Mouse (Mus musculus) cerebellum, adult 11 months (tissue): ENCODE data around the gene Ppp1r12b.
A peak's percentile ranks its signal among the peaks of the same experiment; 100 is the strongest.

Experiments used
- DNase-seq: peaks from one replicate; pipeline ENCODE4 v3.0.0; 2022

Ppp1r12b gene

DNA sequence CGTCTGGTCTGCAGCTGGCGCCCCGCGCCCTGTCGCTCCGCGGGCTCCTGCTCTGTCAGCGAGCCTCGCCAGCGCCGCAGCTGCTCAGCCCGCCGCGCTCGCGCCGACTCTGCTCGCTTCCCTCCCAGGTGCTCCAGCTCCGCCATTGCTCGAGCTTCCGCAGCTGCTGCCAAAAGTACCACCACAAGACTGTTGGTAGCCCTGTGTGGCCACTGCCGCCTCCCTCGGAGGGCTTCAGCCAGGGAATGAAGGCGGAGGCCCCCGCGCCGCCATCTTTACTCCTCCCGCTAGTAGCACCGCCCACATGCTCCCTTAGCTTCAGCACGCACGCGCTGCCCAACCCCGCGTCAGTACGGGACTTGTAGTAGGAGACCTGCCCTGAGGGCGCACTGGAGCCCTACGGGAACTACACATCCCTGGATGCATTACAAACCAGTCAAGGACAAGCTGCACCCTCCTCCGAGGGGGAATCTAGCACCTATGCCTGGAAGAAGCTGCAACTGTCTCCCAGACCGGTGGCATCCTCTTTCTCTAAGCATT, at the start of gene Ppp1r12b:
Gene Ppp1r12b, minus strand, starts transcription at position 306 of the 540 bp plus-strand sequence.
- peak; percentile 96 for DNase-seq

DNA sequence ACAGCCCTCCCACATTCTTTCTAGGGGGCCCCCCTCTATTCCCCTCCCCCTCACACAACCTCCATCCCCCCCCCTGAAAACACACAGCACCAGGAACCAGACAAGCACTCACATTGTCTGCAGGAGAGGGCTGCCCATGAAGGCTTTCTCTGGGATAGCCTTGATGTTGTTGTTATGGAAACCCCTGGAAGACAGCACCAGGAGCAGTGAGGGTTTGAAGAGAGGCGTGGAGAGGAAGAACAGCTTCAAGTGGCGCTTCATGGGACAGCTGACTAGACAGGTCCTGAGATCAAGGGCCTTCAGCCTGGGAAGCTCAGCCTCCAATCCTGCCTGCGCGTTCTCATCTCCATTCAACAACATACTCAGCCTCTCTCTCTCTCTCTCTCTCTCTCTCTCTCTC, 47.6 kb upstream of the Ppp1r12b start:
- no peak for DNase-seq

DNA sequence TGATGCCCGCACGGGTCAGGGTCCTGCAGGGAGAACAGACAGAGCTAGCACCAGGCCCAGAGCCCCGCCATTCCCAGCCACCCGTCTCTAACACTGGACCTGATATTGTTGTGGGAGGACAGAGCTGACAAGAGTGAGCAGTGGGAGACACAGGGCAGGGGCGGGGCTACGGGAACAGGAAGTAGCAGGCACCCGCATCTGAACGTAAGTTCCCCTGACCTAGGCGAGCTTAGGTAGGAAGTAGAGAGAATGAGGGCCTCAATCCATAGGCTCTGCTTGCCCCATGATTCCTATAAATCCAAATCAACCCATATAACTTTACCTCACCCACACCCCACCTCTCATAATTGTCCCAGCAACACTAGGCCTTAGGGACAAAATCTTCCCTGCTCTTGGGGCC, 44.8 kb upstream of the Ppp1r12b start:
- no peak for DNase-seq

DNA sequence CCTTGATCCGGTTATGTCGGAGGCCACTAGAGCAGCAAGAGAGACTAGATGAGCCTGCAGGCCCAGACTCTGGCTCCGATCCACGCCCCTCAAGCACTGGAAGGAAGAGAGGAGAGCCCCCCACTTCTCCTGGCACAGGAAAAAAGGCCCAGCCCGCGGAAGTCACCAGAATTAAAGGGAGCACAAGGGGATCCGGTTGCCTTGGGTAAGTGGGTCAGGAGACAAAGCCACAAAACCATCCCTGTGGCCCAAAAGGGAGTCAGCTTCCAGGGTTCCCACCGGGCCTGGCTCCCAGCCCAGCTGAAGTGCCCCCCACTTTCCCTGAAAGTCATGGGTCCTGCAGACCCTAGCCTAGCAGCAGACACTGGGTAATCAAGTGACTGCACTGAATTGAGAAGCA, 42.5 kb upstream of the Ppp1r12b start:
- no peak for DNase-seq

DNA sequence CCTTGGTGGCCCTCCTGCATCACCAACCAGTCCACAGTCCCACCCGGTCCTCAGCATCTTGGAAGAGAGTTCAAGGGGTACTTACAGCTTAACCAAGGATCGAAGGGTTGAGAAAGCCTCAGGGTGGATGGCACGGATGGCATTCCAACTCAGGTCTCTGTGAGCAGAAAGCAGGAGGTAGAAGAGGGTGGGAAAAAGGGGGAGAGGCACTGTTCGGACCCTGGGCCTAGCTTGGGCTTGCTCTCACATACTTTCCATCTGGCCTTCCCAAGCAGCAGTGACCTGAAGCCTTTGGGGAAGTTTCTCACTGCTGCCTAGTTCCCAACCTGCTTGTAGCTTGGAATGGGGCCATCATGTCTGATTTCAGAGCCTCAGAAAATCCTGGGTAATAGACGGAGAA, 41.8 kb upstream of the Ppp1r12b start:
- DNase-seq, result no peak

DNA sequence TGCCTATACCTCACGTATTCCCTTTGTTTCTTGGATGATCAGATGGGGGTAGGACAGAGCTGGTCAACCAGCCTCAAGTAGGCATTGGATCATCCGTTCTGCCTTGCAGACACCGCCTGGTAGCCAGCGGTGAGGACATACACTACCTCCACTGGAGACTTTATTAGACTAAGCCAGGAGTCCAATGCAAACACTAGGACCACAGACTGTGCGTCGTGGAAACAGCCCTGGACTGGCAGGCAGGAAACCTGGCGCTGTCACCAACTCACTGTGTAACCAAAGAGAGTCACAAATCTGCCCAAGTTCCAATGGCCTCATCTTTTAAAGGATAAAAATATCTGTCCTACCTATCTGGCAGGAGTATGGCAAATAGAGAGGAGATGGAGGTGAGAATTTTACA, 40.7 kb upstream of the Ppp1r12b start:
- no peak for DNase-seq

DNA sequence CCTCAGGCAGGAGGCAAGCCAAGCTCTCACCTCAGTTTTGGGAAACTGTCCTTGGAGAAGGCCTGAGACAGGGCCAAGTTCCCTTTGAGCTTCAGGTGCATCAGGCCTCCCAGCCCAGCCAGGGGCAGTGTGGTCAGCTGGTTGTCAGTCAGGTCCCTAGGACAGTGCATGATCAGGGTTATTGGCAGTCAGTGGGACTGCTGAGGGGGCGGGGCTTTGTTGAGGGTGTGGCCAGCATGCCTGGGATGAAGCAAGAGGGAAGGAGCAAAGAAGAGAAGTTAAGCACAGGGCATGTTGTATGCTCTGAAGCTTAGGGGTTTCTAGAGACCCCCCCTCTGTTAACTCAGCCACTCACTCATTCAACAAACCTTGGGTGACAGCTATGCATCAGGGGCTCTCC, 40.2 kb upstream of the Ppp1r12b start:
- no peak for DNase-seq

DNA sequence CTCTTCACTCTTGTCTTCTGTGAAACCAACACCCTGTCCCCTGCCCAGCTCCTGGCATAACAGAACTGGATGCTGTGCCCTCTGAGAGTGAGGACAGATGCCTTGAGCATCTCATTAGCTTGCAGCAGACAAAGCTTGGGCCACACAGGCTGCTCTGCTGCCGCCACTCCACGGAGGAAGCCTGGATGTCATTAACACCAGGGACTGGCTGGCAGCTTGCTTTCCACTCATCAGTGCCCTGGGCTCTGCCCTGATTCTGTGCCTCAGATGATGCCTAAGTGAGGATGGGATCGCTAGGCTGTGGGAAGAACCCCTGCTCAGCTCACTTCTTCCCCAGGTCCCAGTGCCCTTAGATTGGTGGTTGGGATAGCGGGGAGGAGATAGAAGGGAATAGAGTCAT, 39.7 kb upstream of the Ppp1r12b start:
- DNase-seq, result no peak

DNA sequence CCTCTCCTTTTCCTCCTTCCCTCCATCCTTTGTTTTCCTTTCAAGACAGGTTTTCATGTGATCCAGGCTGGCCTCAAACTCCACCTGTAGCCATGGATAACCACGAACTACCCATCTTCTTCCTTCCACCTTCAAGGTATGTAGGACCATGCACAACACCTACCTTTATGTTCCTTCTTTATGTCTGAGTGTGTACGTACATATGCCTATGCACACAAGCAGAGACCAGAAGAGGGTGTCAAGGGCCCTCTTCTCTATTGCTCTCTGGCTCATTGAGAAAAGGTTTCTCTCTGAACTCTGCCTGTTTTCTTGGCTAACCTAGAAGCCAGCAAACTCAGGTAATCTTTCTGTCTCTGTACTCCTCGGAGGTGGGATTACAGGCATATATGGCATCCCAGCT, 39.0 kb upstream of the Ppp1r12b start:
- DNase-seq, result no peak

DNA sequence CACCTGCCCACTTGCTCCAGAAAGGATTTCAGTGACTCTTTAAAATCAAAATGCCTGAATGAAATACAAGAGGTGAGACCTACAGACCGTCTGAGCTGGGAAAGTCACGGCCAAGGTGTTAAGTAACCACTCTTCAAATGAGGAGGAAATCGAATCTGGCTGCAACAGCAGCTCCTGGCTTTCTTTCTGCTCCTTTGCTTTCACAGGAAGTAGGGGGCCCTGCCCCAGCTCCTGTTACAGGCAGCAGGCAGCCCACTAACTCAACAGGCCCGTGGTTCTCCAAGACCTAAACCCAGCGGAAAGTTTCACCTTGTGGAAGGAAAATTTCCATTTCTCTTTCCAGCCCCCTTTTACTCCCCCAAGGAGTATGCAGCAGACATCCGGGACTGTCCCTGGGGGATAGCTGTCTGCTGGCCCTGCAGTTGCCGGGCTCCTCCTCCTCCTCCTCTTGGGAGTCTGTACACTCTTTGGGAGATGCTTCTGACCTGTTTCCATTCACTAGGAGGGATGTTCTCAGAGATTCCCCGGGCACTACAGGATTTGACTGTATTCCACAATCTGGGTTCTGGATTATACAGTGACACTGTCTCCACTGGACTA, 36.4 kb upstream of the Ppp1r12b start:
- no peak for DNase-seq

DNA sequence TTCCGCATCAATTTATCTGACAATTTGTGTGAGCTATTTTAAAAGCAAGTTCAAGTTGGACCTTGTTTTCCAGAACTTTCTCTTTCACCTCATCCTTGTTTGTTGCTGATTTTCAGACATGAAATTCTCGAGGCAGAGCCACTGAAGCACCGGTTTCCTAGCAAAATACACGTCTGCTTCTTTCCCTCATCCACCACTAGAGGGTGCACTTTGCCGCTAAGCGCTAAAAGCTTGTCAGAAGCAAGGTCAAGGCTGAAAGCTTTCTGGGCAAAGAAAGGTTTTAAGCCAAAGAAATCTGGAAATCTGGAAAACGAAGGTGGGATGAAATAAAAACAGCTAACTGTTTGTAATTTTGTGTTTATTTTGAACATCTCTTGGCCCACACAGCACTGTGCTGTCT, 33.6 kb upstream of the Ppp1r12b start:
- peak; percentile 71 for DNase-seq

DNA sequence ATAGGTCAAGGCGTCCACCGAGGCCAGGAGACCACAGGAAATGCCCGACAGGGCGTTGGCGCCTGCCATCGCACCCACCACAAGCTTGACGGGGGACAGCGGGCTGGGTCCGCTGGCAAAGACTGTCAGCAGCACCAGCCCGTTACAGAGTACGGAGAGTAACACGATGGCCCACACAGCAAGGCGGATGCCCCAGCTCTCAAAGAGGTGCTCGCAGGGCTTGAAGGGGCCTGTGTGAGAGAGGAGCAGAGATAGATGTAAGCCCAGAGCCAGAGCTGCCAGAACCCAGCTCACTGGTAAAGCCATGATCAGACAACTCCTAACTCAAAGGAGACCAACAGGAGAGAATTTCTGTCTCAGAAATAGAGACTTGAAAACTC, 32.2 kb upstream of the Ppp1r12b start:
- DNase-seq, result no peak

DNA sequence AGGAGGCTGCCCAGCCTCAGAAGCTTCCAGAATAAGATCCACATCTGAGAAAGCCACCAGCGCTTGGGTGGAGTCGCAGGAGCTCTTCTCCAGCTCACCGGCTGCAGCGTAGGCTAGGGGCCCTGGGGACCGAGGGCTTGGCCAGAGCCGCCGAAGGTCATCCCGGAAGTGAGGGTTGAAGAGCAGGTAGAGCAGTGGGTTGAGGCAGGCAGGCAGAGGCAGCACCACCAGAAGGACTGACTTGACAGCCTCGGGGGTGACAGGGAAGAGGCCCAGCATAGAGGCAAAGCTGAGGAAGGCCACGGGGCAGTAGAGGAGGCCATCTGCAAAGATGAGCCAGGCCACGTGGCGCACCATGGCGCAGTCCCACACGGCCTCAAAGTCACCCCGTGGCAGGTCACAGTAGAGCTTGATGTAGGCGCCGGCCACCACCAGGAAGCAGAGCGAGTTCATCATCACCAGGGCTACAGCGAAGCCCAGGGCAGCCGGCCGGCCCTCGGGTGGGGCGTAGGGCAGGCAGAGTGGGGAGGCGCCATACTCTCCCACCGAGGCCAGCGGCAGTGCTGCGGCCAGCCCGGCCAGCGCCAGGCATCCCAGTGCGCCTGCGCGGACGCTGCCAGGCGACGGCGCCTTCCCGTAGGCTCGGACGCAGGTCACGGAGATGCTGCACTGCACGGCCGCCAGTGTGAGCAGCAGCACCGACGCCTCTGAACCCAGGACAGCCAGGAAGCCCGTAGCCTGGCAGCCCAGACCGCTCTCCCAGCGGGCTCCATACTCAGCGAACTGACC, 31.6 kb upstream of the Ppp1r12b start:
- DNase-seq, result peak; percentile 57

DNA sequence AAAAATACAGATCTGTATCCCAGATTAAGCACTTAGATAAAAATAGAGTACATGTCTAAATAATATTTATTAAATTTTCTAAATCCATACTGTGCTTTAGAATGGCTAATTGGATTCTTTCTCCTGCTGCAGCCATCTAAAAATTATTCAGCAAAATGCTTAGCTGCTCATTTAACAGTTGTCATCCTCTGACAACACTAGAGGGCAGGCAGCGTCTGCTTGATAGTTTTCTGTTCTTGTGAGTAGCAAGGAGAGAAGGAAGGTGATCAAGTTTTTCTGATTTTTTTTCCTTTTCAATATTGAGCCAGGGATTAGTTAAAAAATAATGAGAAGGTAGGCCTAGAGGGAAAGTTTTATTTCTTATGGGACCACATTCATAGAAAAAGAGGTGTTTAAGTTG, 17.2 kb upstream of the Ppp1r12b start:
- no peak for DNase-seq

DNA sequence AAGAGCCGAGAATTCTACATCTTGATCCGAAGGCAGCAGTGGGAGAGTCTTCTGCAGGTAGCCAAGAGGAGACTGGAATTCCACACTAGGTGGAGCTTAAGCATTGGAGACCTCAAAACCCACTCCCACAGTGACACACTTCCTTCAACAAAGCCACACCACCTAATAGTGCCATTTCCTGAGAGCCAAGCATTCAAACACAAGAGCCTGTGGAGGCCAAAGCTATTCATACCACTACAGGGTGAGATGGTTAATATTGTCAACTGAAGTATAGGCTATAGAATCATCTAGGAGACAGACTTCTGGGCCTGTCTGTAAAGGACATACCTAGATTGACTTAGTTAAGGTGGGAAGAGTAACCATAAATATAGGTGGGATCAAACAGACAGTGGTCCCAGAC, 9.7 kb upstream of the Ppp1r12b start:
- DNase-seq, result no peak

DNA sequence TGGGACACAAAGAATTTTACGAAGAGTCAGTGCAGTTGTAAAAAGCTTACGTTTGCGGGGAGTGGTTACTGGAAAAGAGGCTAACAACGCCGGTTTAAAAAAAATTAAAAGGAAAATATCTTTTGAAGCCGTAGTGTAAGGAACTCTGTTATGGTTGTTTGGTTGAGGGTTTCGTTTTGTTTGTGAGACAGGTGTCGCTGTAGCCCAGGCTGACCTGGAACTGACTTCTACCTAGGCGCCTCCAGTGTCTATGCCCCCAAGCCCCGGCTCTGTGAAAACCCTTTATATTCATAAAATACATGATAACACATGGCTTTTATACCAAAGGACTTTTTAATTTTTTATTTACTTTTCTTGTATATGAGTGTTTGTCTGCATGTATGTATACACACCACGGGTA, 7.1 kb upstream of the Ppp1r12b start:
- DNase-seq, result no peak

DNA sequence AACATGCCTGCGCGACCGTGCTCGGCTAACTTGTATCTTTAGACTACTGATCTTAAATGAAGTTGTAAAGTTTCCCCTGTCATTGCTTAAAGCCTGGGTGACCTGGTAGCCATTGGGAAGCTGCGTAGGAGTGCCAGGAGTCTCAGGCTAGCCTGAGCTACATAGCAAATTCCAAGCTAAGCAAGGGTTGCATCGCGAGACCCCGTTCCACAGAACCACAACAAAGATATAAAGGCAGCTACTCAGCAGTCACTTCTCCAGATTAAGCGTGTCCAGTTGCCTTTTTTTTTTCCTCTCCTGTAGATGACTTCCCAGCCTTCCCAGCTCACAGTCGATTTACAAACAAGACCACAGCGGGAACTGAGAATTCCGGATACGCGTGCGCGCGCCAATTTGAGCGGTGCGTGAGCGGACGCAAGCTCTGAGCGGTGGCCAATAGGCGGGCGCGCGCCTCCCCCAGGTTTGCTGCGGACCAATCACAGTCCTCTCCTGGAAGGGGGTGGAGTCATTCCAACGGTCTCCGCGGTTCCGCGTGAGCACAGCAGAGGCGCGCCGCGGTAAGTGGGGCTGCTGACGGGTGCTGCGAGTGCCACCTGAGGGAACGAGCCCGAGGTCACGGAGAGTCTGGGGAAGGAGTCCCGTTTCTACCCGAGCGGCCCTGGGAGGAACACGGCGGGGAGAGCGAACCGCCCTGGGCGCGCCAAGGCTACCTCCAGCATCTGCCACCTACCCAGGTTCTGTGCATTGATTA, 6.5 kb upstream of the Ppp1r12b start, which contains the start of gene Ube2t:
Gene Ube2t, plus strand, starts transcription at position 513 of the 751 bp plus-strand sequence.
- peak; percentile 91 for DNase-seq

DNA sequence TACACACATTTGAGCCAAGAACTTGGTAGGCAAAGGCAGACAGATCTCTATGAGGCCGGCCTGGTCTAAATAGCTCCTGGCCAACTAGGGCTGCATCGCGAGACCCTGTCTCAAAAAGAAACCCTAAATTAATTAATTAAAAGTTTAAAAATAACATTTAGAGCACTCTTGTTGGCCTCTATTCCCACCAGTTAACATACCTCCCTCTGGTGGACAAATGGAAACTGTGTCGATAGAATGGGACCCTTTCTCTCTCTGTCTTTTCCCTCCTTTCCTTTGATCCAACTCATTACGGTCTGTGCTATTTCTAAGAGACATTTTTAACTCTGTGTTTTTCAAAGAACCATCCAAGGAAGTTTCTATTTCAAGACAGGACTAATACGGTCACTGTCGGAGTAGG, 4.9 kb upstream of the Ppp1r12b start:
- DNase-seq, result no peak

DNA sequence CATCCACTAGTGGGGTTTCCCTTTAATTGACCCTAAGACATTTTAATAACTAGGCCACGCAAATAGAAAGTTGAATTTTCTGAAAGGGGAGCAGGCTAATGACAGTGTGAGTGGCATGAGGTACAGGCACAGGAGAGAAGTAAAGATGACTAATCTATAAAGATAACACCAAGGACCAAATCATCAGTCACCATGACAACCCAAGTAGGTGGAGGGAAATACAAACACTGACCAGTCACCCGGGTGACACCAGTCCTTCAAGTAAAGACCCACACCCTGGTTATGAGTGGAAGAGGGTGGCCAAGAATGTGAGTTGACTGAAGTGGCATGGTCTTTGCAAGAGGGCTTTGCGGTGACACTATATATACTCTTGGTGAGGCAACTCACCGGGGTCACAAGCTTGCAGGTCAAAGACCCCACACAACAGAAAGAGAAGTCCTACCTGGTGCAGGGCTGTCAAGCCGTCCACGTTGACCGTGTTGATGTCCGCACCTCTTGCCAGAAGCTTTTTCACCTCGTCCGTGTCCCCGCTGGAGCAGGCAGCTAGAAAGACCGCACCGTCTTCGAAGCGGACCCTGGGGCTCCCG, 599 bp downstream of the Ppp1r12b start:
- no peak for DNase-seq

DNA sequence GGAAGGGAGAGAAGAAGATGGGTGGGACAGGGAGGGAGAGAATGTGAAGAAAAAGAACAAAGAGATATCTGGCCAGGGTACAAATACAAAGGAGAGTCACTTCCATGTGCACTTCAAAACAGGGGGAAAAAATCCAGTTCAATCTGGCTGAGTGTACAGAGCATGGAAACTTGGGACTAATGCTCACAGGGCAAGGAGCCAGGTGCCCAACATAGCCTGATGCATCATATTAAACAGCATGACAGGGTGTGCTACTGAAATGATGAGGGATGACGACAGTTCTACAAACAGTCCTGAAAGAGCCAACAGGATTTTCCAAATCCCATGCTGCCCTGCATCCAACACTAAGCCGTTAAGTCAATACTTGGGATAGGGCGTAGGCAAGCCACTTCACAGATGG, 5.8 kb downstream of the Ppp1r12b start:
- DNase-seq, result no peak

DNA sequence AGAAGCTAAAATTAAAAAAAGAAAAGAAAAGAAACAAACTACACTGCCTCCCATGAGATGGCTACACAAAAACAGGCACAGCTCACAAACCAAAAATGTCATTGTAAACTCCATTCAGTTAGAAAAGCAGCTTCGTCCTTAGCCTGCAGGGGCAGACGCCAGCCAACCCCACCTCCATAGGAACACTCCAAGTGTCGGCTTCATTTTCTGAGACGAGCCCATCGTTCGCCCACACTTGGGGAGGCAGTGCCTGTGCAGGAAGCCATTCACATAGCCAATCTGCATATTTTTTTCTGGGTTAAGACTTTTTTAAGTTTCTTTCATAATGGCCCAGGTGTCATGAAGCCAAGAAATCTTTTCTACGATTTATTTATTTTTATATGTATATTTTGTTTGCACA, 8.2 kb downstream of the Ppp1r12b start:
- DNase-seq, result no peak

DNA sequence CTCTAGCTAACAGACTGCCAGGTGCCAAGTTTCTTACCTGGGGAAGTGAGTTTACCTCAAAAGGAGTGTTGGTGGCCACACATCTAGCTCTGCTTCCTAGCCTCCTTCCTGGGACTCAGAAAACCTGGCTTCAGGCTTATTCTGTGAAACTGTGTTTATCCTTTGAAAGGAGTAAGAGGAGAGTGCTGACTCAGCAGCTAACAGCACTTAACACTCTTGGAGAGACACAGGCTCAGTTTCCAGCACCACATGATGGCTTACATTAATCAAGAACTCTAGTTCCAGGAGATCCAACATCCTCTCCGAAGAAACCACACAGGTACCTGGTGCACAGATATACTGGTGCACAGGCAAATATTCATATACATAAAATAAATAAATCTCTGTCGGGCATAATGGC, 12.8 kb downstream of the Ppp1r12b start:
- DNase-seq, result no peak

DNA sequence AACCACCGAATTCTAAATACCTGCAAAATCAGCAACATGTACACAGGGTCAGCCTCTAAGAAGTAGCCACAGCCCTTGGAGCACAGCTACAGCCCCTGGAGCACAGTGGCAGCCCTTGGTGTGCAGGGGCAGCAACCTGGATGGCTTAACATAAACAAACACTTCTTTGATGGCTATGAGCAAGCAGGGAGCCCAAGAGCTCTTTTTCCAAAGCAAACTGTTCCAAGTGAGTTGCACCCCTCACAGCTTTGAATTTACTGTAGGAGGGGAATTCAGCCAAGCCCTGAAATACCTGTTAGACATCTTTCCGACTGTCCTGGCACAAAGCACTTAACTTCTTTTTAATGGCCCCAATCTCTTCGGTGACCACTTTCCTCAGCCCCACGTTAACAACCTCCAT, 14.9 kb downstream of the Ppp1r12b start:
- DNase-seq, result no peak
